Mouse (Mus musculus) ES-E14 (cell line): Measurements from ENCODE around the gene Clpb. TPM values are rescaled to one million over a fixed set of nuclear protein-coding genes. Genes with fewer than 3 reads are reported as not detected.

ENCODE experiments used
- DNase-seq: peaks from one replicate; pipeline ENCODE4 v3.0.0-alpha.2; 2013; ENCODE audit warnings: low read depth, low spot score
- H3K27ac ChIP-seq: 2 replicates; pipeline ENCODE4 v1.5.1; 2012; ENCODE audit warnings: low read depth, mild to moderate bottlenecking, low read length, moderate library complexity, mixed read lengths; ENCODE audit not compliant: poor library complexity, insufficient read depth, severe bottlenecking
- H3K36me3 ChIP-seq: 2 replicates; pipeline ENCODE4 v1.6.1; 2012; ENCODE audit warnings: mild to moderate bottlenecking, low read length, moderate library complexity, mixed read lengths; ENCODE audit not compliant: control insufficient read depth, poor library complexity, insufficient read depth, severe bottlenecking
- H3K4me1 ChIP-seq, 2 experiments: fragments of 150-350 bp in 1 of 2; sonication (generic) in 1 of 2; 2 replicates each; pipeline ENCODE4 v1.6.1; 2012; ENCODE audit warnings: low read length in 2 of 2, mild to moderate bottlenecking in 1 of 2, mixed read lengths in 1 of 2; ENCODE audit not compliant: control insufficient read depth in 2 of 2, insufficient read depth in 2 of 2, poor library complexity in 1 of 2
- H3K4me3 ChIP-seq, 2 experiments: fragments of 150-350 bp in 1 of 2; sonication (generic) in 1 of 2; 2 replicates each; pipeline ENCODE4 v1.5.1; 2012; ENCODE audit warnings: low read length in 2 of 2, low read depth in 1 of 2, mild to moderate bottlenecking in 1 of 2, mixed read lengths in 1 of 2; ENCODE audit not compliant: insufficient read depth in 1 of 2, poor library complexity in 1 of 2, severe bottlenecking in 1 of 2
- H3K9ac ChIP-seq: 2 replicates; pipeline ENCODE4 v1.6.1; 2012; ENCODE audit warnings: low read depth, mild to moderate bottlenecking, low read length, mixed read lengths; ENCODE audit not compliant: poor library complexity, insufficient read depth, severe bottlenecking
- H3K9me3 ChIP-seq: fragments of 150-350 bp; sonication (generic); 2 replicates; pipeline ENCODE4 v1.6.1; 2012; ENCODE audit warnings: low read depth, mild to moderate bottlenecking, low read length; ENCODE audit not compliant: control insufficient read depth, insufficient read depth
- CHD2 ChIP-seq: IDR thresholded peaks from 2 replicates; pipeline ENCODE4 v1.6.1; 2014; ENCODE audit warnings: mild to moderate bottlenecking, low read depth, low read length, inconsistent platforms
- HCFC1 ChIP-seq: IDR thresholded peaks from 2 replicates; pipeline ENCODE4 v1.6.1; 2012; ENCODE audit warnings: low read length, inconsistent platforms, borderline replicate concordance; ENCODE audit not compliant: insufficient read depth
- MAFK ChIP-seq: IDR thresholded peaks from 2 replicates; pipeline ENCODE4 v1.6.1; 2014; ENCODE audit warnings: mild to moderate bottlenecking, low read depth, low read length, inconsistent platforms; ENCODE audit not compliant: insufficient read depth
- ZC3H11A ChIP-seq: IDR thresholded peaks from 2 replicates; pipeline ENCODE4 v1.6.1; 2012; ENCODE audit warnings: low read depth, mild to moderate bottlenecking, inconsistent platforms, low read length, borderline replicate concordance
- ZNF384 ChIP-seq: IDR thresholded peaks from 2 replicates; pipeline ENCODE4 v1.6.1; 2012; ENCODE audit warnings: low read depth, low read length, inconsistent platforms
- in situ Hi-C, 2 experiments: fragments of 600-800 bp; cut with MboI; formaldehyde crosslinking; loops; one replicate each; pipeline ENCODE4 v1.15.1; 2025; ENCODE audit warnings: low sequenced_read_pairs in 2 of 2, inconsistent platforms in 1 of 2; ENCODE audit not compliant: unreplicated experiment in 2 of 2
- total RNA-seq: library from RNA; depleted of rRNA; stranded (reverse); fragments of 300-350 nt; gene quantifications from 2 replicates; pipeline ENCODE4 v1.2.3, GENCODE M21; 2012

Clpb gene
- total RNA-seq, 1 experiment, result 197 TPM

DNA sequence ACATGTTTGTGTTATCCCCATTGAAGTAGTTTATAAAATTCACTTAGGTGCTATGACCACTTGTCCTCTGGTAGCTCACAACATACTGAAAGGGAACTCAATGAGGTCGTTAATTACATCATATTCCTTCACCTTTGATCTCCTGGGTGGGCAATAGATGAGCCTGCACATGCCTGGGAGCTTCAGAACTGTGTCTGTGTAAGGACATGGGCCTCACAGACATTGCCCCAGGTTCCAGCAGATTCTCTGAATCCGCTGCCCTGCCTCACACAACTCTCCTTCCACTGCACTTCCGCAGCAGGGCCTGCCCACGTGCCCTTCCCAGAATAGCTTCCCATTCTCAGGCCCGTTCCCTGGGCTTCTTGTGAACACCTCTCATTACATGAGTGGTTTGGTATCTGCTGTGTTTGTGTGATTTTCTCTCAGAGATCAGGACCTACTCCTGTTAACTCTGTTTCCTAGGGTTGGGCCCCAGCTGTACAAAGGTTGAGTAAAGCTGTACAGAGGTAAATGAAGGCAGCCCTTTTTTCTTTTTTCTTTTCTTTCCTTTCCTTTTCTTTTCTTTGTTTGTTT lies 104.0 kb downstream of the Clpb start:
- Histone ChIP-seq H3K27ac (no peak overlapping the region), H3K4me3 (no peak overlapping the region)
- in situ Hi-C loops, result no loop called here

DNA sequence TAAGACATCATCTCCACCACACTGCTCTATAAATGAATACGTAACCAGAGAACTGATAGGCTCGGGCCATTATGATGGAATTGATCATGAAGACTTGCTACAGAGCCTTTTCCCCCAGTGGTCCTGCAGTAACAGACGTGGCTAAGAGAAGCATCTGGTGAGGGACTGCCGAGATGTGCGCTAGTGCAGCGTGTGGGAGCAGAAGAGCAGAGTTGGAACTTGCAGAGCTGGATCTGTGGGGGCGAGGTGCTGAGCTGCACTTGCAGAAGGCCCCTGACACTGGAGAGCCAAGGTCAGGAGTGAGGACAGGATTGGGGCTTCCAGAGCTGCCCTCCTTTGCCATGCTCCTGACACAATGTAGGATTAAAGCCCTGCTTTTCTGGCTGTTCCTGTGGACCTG lies 106.6 kb downstream of the Clpb start:
- no peak for DNase-seq
- Histone ChIP-seq H3K4me1 (no peaks in the 10 kb centered on the region), H3K4me3 (no peak overlapping the region), H3K9me3 (no peaks in the 10 kb centered on the region), H3K36me3 (peaks cover 10% of the 10 kb centered on the region), H3K27ac (no peak overlapping the region), H3K9ac (no peak overlapping the region)
- TF ChIP-seq ZNF384, result no peak
- TF ChIP-seq HCFC1, result no peak
- no peak for TF ChIP-seq MAFK
- no peak for TF ChIP-seq ZC3H11A
- no peak for TF ChIP-seq CHD2
- in situ Hi-C loops, result no loop called here

More for the DNA sequence above, 104.0 kb downstream of the Clpb start:
- TF ChIP-seq ZC3H11A (no peak), ZNF384 (no peak), HCFC1 (no peak), MAFK (no peak), CHD2 (no peak)
- Histone ChIP-seq H3K36me3 (peaks cover 6% of the 10 kb centered on the region), H3K4me1 (no peaks in the 10 kb centered on the region), H3K9me3 (no peaks in the 10 kb centered on the region), H3K9ac (no peak overlapping the region)
- no peak for DNase-seq

DNA sequence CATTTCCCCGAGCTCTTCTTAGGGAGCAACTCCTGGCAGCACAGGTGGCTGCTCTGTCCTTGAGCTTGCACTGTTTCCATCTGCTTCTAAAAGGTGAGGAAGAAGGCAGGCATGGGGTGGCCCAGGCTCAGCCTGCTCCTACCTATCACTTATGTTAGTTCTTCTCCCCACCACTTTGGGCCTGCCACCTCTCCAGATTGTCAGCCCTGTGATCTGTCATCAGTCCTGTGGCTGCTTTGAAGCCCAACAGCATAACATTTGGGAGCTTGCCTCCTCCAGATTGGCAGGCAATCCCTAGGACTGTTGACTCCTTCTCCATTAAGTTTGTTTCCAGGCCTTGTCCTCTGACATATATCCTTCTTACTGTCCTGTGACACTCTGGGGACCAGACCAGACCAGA lies 108.2 kb downstream of the Clpb start:
- H3K4me1 ChIP-seq, result no peaks in the 10 kb centered on the region
- no peak for DNase-seq
- in situ Hi-C loops, result no loop called here
- no peak overlapping the region for H3K27ac ChIP-seq
- TF ChIP-seq ZNF384 (no peak), ZC3H11A (no peak), HCFC1 (no peak), MAFK (no peak), CHD2 (no peak)
- no peaks in the 10 kb centered on the region for H3K9me3 ChIP-seq
- peaks cover 9% of the 10 kb centered on the region for H3K36me3 ChIP-seq
- no peak overlapping the region for H3K9ac ChIP-seq
- no peak overlapping the region for H3K4me3 ChIP-seq

DNA sequence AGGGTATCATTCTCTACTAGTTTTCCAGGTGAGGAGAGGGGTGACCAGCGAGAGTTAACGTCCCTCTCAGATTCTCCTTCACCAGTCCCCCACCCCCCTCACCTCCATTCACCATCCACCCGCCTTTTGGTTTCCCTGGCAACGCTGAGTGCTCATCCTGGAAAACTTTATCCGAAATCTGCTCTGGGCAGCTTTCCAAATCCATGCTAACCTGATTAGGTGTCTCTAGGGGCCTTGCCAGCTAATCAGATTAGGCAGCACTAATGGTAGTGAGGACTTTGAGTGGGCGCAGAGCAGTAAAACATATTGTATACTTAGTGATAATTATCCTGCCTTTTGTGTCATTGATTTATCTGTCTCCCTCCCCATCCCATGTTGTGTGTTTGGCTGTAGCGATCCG lies 109.3 kb downstream of the Clpb start:
- DNase-seq, result no peak
- in situ Hi-C loops, result no loop called here
- TF ChIP-seq CHD2, result no peak
- TF ChIP-seq HCFC1, result no peak
- no peak for TF ChIP-seq MAFK
- no peak for TF ChIP-seq ZC3H11A
- no peak for TF ChIP-seq ZNF384
- Histone ChIP-seq H3K27ac (no peak overlapping the region), H3K9me3 (no peaks in the 10 kb centered on the region), H3K36me3 (peaks cover 8% of the 10 kb centered on the region), H3K4me3 (no peak overlapping the region), H3K9ac (no peak overlapping the region), H3K4me1 (no peaks in the 10 kb centered on the region)

DNA sequence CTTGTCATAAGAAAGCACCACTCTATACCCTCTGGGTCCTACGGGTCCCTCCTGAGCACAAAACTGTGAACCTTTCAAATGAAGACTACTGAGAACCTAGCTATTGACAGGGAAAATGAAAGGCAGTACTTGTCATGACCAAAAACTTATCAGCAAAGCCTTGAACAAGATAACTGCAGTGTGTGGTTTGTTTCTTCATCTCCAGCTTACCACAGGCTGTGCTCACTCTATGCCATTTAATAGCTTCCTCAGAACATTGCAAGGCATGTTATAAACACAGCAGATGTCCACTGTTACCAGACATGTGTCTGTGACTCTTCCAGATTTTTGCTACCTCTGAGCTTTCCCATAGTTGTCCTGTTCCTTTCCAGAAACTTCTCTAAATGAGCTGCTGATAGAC lies 113.6 kb downstream of the Clpb start:
- no peak overlapping the region for H3K9ac ChIP-seq
- TF ChIP-seq ZNF384 (no peak), HCFC1 (no peak), ZC3H11A (no peak), CHD2 (no peak), MAFK (no peak)
- in situ Hi-C loops, result no loop called here

More for the DNA sequence above, 113.6 kb downstream of the Clpb start:
- H3K4me1 ChIP-seq, result no peaks in the 10 kb centered on the region
- H3K27ac ChIP-seq, result no peak overlapping the region
- DNase-seq, result no peak
- no peaks in the 10 kb centered on the region for H3K9me3 ChIP-seq
- H3K36me3 ChIP-seq, result peaks cover 14% of the 10 kb centered on the region
- no peak overlapping the region for H3K4me3 ChIP-seq
